Mouse (Mus musculus) heart, embryonic 12.5 days (tissue): Measurements from ENCODE around the gene Tead1. TPM values are rescaled to one million over a fixed set of nuclear protein-coding genes. Genes with fewer than 3 reads are reported as not detected.

Experiments
- ATAC-seq: fragments of 200-750 bp; cut with Nextera tagmentation; 2 replicates; pipeline ENCODE4 v1.8.0; 2017; ENCODE audit warnings: moderate TSS enrichment, moderate library complexity; ENCODE audit not compliant: insufficient number of reproducible peaks, low FRiP score
- H3K27ac ChIP-seq: fragments of 300-500 bp; sonication (generic); 2 replicates; pipeline ENCODE4 v1.5.1; 2016; ENCODE audit warnings: mild to moderate bottlenecking, moderate library complexity; ENCODE audit not compliant: poor library complexity, severe bottlenecking
- H3K27me3 ChIP-seq: fragments of 300-500 bp; sonication (generic); replicated peaks from 2 replicates; pipeline ENCODE4 v1.6.1; 2016; ENCODE audit warnings: mild to moderate bottlenecking, moderate library complexity
- H3K36me3 ChIP-seq: fragments of 300-500 bp; sonication (generic); 2 replicates; pipeline ENCODE4 v1.6.1; 2016; ENCODE audit warnings: mild to moderate bottlenecking, moderate library complexity
- H3K4me1 ChIP-seq: fragments of 300-500 bp; sonication (generic); replicated peaks from 2 replicates; pipeline ENCODE4 v1.6.1; 2016; ENCODE audit warnings: mild to moderate bottlenecking
- H3K4me2 ChIP-seq: fragments of 300-500 bp; sonication (generic); 2 replicates; pipeline ENCODE4 v1.6.1; 2016; ENCODE audit warnings: mild to moderate bottlenecking, moderate library complexity
- H3K4me3 ChIP-seq: fragments of 300-500 bp; sonication (generic); 2 replicates; pipeline ENCODE4 v1.5.1; 2016; ENCODE audit warnings: mild to moderate bottlenecking
- H3K9ac ChIP-seq: fragments of 300-500 bp; sonication (generic); 2 replicates; pipeline ENCODE4 v1.6.1; 2016; ENCODE audit warnings: mild to moderate bottlenecking, moderate library complexity
- H3K9me3 ChIP-seq: fragments of 300-500 bp; sonication (generic); replicated peaks from 2 replicates; pipeline ENCODE4 v1.6.1; 2016; ENCODE audit warnings: mild to moderate bottlenecking, moderate library complexity
- WGBS: fragments of 180-500 bp; shearing (Covaris S2); methylation state at CpG from one replicate; pipeline ENCODE4 v1.1.7; 2016; 5-methylcytosine and 5-hydroxymethylcytosine counted together
- polyA plus RNA-seq: library from polyadenylated mRNA; unstranded; fragments of >200 nt; fragmentation: Nextera tagmentation; extraction: Ambion mirVana; gene quantifications from 2 replicates; pipeline ENCODE4 v1.2.1, GENCODE M21; 2016

Gene Tead1
- polyA plus RNA-seq, 1 experiment from 2014 or later: 33.9 TPM

- no peaks in the 10 kb centered on the region for H3K9me3 ChIP-seq
- no peak for ATAC-seq
- peaks cover 28% of the 10 kb centered on the region for H3K36me3 ChIP-seq
- H3K9ac ChIP-seq: no peak overlapping the region
- H3K27me3 ChIP-seq: no peaks in the 10 kb centered on the region
- no peak overlapping the region for H3K4me2 ChIP-seq
- 69% methylated on average over 6 of the region's 6 CpGs for WGBS
- H3K4me3 ChIP-seq: no peak overlapping the region
- H3K27ac ChIP-seq: peak overlapping the region; percentile 58; the same call in 1 of the 2 replicates
- peaks cover 54% of the 10 kb centered on the region for H3K4me1 ChIP-seq
These were observed 176.3 kb downstream of the Tead1 start for GRCm38 (mm10) chr7:112855419-112855818.

GRCm38 (mm10) chr7:112856121-112856571 lies 177.0 kb downstream of the Tead1 start:
- 0 out of 2 replicates have a peak overlapping the region, but pooled peaks have one; percentile 42 for H3K27ac ChIP-seq

GRCm38 (mm10) chr7:112856583-112856982 lies 177.5 kb downstream of the Tead1 start:
- H3K4me2 ChIP-seq: no peak overlapping the region
- WGBS: 69% methylated on average over 10 of the region's 10 CpGs
- ATAC-seq: no peak
- no peak overlapping the region for H3K9ac ChIP-seq
- H3K4me3 ChIP-seq: no peak overlapping the region
- H3K27ac ChIP-seq: no peak overlapping the region
- H3K36me3 ChIP-seq: peaks cover 34% of the 10 kb centered on the region
- H3K27me3 ChIP-seq: no peaks in the 10 kb centered on the region
- H3K4me1 ChIP-seq: peaks cover 43% of the 10 kb centered on the region
- H3K9me3 ChIP-seq: no peaks in the 10 kb centered on the region

More at GRCm38 (mm10) chr7:112856121-112856571, 177.0 kb downstream of the Tead1 start:
- H3K4me2 ChIP-seq: no peak overlapping the region
- no peaks in the 10 kb centered on the region for H3K27me3 ChIP-seq
- H3K4me3 ChIP-seq: no peak overlapping the region
- H3K36me3 ChIP-seq: peaks cover 30% of the 10 kb centered on the region
- no peaks in the 10 kb centered on the region for H3K9me3 ChIP-seq
- H3K9ac ChIP-seq: no peak overlapping the region
- WGBS: 38% methylated on average over 7 of the region's 7 CpGs
- H3K4me1 ChIP-seq: peaks cover 47% of the 10 kb centered on the region
- no peak for ATAC-seq

- Histone ChIP-seq H3K27ac (no peak overlapping the region), H3K4me2 (no peak overlapping the region), H3K27me3 (no peaks in the 10 kb centered on the region), H3K9ac (no peak overlapping the region), H3K4me1 (peaks cover 23% of the 10 kb centered on the region), H3K9me3 (no peaks in the 10 kb centered on the region), H3K4me3 (no peak overlapping the region), H3K36me3 (peaks cover 64% of the 10 kb centered on the region)
- 81% methylated on average over 6 of the region's 6 CpGs for WGBS
- ATAC-seq: no peak
These were observed 180.8 kb downstream of the Tead1 start for GRCm38 (mm10) chr7:112859887-112860286.

- no peaks in the 10 kb centered on the region for H3K9me3 ChIP-seq
- H3K9ac ChIP-seq: no peak overlapping the region
- WGBS: 90% methylated on average over 5 of the region's 5 CpGs
- H3K27ac ChIP-seq: no peak overlapping the region
- no peak overlapping the region for H3K4me2 ChIP-seq
- H3K4me1 ChIP-seq: peaks cover 18% of the 10 kb centered on the region
- no peaks in the 10 kb centered on the region for H3K27me3 ChIP-seq
- peaks cover 64% of the 10 kb centered on the region for H3K36me3 ChIP-seq
- no peak overlapping the region for H3K4me3 ChIP-seq
- ATAC-seq: no peak
These were observed 183.0 kb downstream of the Tead1 start for GRCm38 (mm10) chr7:112862086-112862485.

- Histone ChIP-seq H3K9ac (no peak overlapping the region), H3K27ac (peak overlapping the region; percentile 40; the same call in 1 of the 2 replicates), H3K4me3 (no peak overlapping the region), H3K9me3 (no peaks in the 10 kb centered on the region), H3K36me3 (peaks cover 60% of the 10 kb centered on the region), H3K4me2 (no peak overlapping the region), H3K4me1 (peaks cover 35% of the 10 kb centered on the region), H3K27me3 (no peaks in the 10 kb centered on the region)
- 67% methylated on average over 8 of the region's 8 CpGs for WGBS
- no peak for ATAC-seq
These were observed 185.1 kb downstream of the Tead1 start for GRCm38 (mm10) chr7:112864188-112864587.

GRCm38 (mm10) chr7:112865739-112866138 lies 186.6 kb downstream of the Tead1 start:
- ATAC-seq: no peak
- H3K4me2 ChIP-seq: no peak overlapping the region
- H3K9me3 ChIP-seq: no peaks in the 10 kb centered on the region
- 19% methylated on average over 2 of the region's 2 CpGs for whole genome bisulfite sequencing
- no peak overlapping the region for H3K4me3 ChIP-seq
- H3K36me3 ChIP-seq: peaks cover 61% of the 10 kb centered on the region
- H3K27me3 ChIP-seq: no peaks in the 10 kb centered on the region
- no peak overlapping the region for H3K27ac ChIP-seq
- H3K9ac ChIP-seq: no peak overlapping the region
- peaks cover 35% of the 10 kb centered on the region for H3K4me1 ChIP-seq

- H3K27ac ChIP-seq: peak overlapping the region; percentile 20; the same call in 1 of the 2 replicates
- no peaks in the 10 kb centered on the region for H3K27me3 ChIP-seq
- no peak overlapping the region for H3K4me2 ChIP-seq
- peaks cover 53% of the 10 kb centered on the region for H3K4me1 ChIP-seq
- no peaks in the 10 kb centered on the region for H3K9me3 ChIP-seq
- no peak for ATAC-seq
- 53% methylated on average over 7 of the region's 8 CpGs for WGBS
- no peak overlapping the region for H3K9ac ChIP-seq
- H3K36me3 ChIP-seq: peaks cover 46% of the 10 kb centered on the region
- no peak overlapping the region for H3K4me3 ChIP-seq
These were observed 189.7 kb downstream of the Tead1 start for GRCm38 (mm10) chr7:112868551-112869465.

GRCm38 (mm10) chr7:112871752-112872151 lies 192.6 kb downstream of the Tead1 start:
- Histone ChIP-seq H3K27me3 (no peaks in the 10 kb centered on the region), H3K27ac (peak overlapping the region; percentile 29; the same call in 1 of the 2 replicates), H3K9ac (no peak overlapping the region), H3K9me3 (no peaks in the 10 kb centered on the region), H3K4me1 (peaks cover 54% of the 10 kb centered on the region), H3K4me3 (no peak overlapping the region), H3K4me2 (no peak overlapping the region), H3K36me3 (peaks cover 43% of the 10 kb centered on the region)
- no peak for ATAC-seq
- 87% methylated on average over 7 of the region's 7 CpGs for WGBS

- Histone ChIP-seq H3K4me1 (peaks cover 46% of the 10 kb centered on the region), H3K27me3 (no peaks in the 10 kb centered on the region), H3K4me3 (no peak overlapping the region), H3K4me2 (0 out of 2 replicates have a peak overlapping the region, but pooled peaks have one; percentile 2), H3K36me3 (peaks cover 48% of the 10 kb centered on the region), H3K9me3 (no peaks in the 10 kb centered on the region), H3K9ac (peak overlapping the region; percentile 25; the same call in 1 of the 2 replicates), H3K27ac (peak overlapping the region; percentile 74)
- no peak for ATAC-seq
- 64% methylated on average over 9 of the region's 9 CpGs for WGBS
These were observed 193.5 kb downstream of the Tead1 start for GRCm38 (mm10) chr7:112872435-112873196.

GRCm38 (mm10) chr7:112876128-112876527 lies 197.0 kb downstream of the Tead1 start:
- H3K9ac ChIP-seq: no peak overlapping the region
- no peak overlapping the region for H3K4me3 ChIP-seq
- peaks cover 57% of the 10 kb centered on the region for H3K36me3 ChIP-seq
- no peaks in the 10 kb centered on the region for H3K27me3 ChIP-seq
- no peaks in the 10 kb centered on the region for H3K9me3 ChIP-seq
- H3K27ac ChIP-seq: 0 out of 2 replicates have a peak overlapping the region, but pooled peaks have one; percentile 14
- H3K4me2 ChIP-seq: no peak overlapping the region
- H3K4me1 ChIP-seq: peaks cover 38% of the 10 kb centered on the region
- ATAC-seq: no peak
- WGBS: 86% methylated on average over 10 of the region's 10 CpGs
